Mouse (Mus musculus): ENCODE measurements at regions not wholly inside any gene's neighbourhood (a gene's known extent, or its start where the extent isn't known, plus 50 kb on each side); places are given as distances from the start of the nearest gene placed in this dataset.

DNA sequence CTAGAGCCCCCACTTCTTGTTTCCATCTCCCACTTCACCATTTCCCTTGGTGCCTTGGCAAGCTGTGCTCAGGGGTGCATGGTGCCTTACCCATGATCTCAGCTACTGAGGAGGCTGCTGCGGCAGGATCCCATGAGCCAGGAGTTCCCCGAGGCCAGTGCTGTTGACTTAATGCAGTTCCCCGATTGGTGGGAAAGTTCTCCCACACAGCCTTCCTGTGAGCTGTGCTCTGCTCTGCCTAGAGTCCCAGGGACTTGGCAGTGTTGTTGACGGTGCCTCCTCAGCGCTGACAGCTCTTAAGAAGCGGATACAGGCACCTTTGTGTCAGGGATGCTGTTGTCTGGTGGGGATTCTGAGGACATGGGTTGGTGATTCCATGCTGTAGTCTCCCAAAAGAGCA is 190.9 kb upstream of the Sdk2 start:
- no peak overlapping the region for H3K4me3 ChIP-seq (replicated peaks; ENCODE audit: low read length)
- ATAC-seq (ENCODE audit: low FRiP score, low read depth) (no peak), DNase-seq (ENCODE audit: low spot score) (no peak)
- whole genome bisulfite sequencing, result 55% methylated on average over 6 of the region's 6 CpGs
- H3K9ac ChIP-seq (ENCODE audit: low read depth, low read length, severe bottlenecking), result no peak overlapping the region
- H3K36me3 ChIP-seq (ENCODE audit: control insufficient read depth, insufficient read depth, low read length), result no peaks in the 10 kb centered on the region
- H3K27ac ChIP-seq (replicated peaks; ENCODE audit: low read depth, low read length), result no peak overlapping the region
- peaks cover 7% of the 10 kb centered on the region for H3K4me1 ChIP-seq (ENCODE audit: control insufficient read depth, insufficient read depth, low read length)
- H3K27me3 ChIP-seq (ENCODE audit: control insufficient read depth, insufficient read depth, low read length), result no peaks in the 10 kb centered on the region
- no peak for TF ChIP-seq POLR2A (IDR thresholded peaks at IDR 0.05; ENCODE audit: borderline replicate concordance, extremely low read depth, insufficient read depth, insufficient read length)
- H3K4me2 ChIP-seq (replicated peaks; ENCODE audit: low read depth, low read length, severe bottlenecking), result no peak overlapping the region
- no peaks in the 10 kb centered on the region for H3K9me3 ChIP-seq (ENCODE audit: control insufficient read depth, low read length)

GRCm38 (mm10) chr11:114257061-114257460 is 190.2 kb upstream of the Sdk2 start:
- no peak for ATAC-seq (ENCODE audit: low FRiP score, low read depth)
- Histone ChIP-seq H3K9me3 (ENCODE audit: control insufficient read depth, low read length) (no peaks in the 10 kb centered on the region), H3K27me3 (ENCODE audit: control insufficient read depth, insufficient read depth, low read length) (no peaks in the 10 kb centered on the region), H3K4me3 (replicated peaks; ENCODE audit: low read length) (no peak overlapping the region), H3K36me3 (ENCODE audit: control insufficient read depth, insufficient read depth, low read length) (no peaks in the 10 kb centered on the region), H3K27ac (replicated peaks; ENCODE audit: low read depth, low read length) (no peak overlapping the region), H3K4me1 (ENCODE audit: control insufficient read depth, insufficient read depth, low read length) (peaks cover 11% of the 10 kb centered on the region), H3K4me2 (replicated peaks; ENCODE audit: low read depth, low read length, severe bottlenecking) (no peak overlapping the region), H3K9ac (ENCODE audit: low read depth, low read length, severe bottlenecking) (no peak overlapping the region)
- 73% methylated on average over 4 of the region's 4 CpGs for WGBS
- no peak for TF ChIP-seq POLR2A (IDR thresholded peaks at IDR 0.05; ENCODE audit: borderline replicate concordance, extremely low read depth, insufficient read depth, insufficient read length)
- no peak for DNase-seq (ENCODE audit: low spot score)

DNA sequence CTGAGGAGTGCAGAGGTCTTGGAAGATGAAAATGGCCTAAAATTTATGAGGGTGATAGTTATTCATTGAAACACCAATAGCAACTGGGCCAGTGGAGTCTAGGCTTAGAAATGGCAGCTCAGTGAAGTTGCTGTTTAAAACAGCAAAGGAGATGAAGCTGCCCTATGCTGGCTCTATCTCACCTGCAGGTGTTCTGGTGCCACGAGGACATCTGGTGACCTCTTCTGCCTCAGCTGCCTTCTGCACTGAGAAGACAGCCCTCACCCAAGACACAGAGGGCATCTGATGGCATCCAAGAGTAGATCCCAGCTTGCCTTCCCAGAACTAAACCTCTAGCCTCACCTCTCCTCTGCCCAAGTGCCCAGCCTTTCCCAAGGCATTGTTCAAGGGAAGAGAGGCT is 187.5 kb upstream of the Sdk2 start:
- no peak for TF ChIP-seq POLR2A (IDR thresholded peaks at IDR 0.05; ENCODE audit: borderline replicate concordance, extremely low read depth, insufficient read depth, insufficient read length)
- DNase-seq (ENCODE audit: low spot score), result no peak
- Histone ChIP-seq H3K27me3 (ENCODE audit: control insufficient read depth, insufficient read depth, low read length) (no peaks in the 10 kb centered on the region), H3K4me2 (replicated peaks; ENCODE audit: low read depth, low read length, severe bottlenecking) (no peak overlapping the region), H3K27ac (replicated peaks; ENCODE audit: low read depth, low read length) (no peak overlapping the region), H3K9me3 (ENCODE audit: control insufficient read depth, low read length) (no peaks in the 10 kb centered on the region), H3K9ac (ENCODE audit: low read depth, low read length, severe bottlenecking) (no peak overlapping the region), H3K4me1 (ENCODE audit: control insufficient read depth, insufficient read depth, low read length) (peaks cover 11% of the 10 kb centered on the region), H3K36me3 (ENCODE audit: control insufficient read depth, insufficient read depth, low read length) (no peaks in the 10 kb centered on the region), H3K4me3 (replicated peaks; ENCODE audit: low read length) (no peak overlapping the region)
- ATAC-seq (ENCODE audit: low FRiP score, low read depth), result no peak
- 67% methylated on average over 1 of the region's 1 CpGs for WGBS

DNA sequence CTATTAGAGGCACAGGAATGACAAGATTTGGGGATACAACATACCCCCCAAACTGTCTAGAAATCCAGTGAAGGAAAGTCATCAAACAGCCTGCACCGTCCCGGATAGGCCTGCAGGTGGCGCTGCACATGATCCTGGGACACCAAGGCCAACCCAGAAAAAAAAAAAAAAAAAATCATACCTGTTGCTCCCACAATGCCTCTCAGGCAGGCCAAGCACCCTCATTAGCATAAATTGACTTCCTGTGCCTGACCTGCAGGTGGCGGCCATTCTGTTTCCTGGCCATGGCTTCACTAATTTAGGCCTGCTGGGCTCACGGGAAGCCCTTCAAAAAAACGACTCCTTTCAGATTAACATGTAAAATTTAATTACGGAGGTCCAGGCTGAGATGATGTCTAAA is 184.8 kb upstream of the Sdk2 start:
- TF ChIP-seq POLR2A (IDR thresholded peaks at IDR 0.05; ENCODE audit: borderline replicate concordance, extremely low read depth, insufficient read depth, insufficient read length), result no peak
- Histone ChIP-seq H3K9ac (ENCODE audit: low read depth, low read length, severe bottlenecking) (no peak overlapping the region), H3K9me3 (ENCODE audit: control insufficient read depth, low read length) (no peaks in the 10 kb centered on the region), H3K4me3 (replicated peaks; ENCODE audit: low read length) (no peak overlapping the region), H3K4me2 (replicated peaks; ENCODE audit: low read depth, low read length, severe bottlenecking) (no peak overlapping the region), H3K4me1 (ENCODE audit: control insufficient read depth, insufficient read depth, low read length) (peaks cover 11% of the 10 kb centered on the region), H3K36me3 (ENCODE audit: control insufficient read depth, insufficient read depth, low read length) (no peaks in the 10 kb centered on the region), H3K27ac (replicated peaks; ENCODE audit: low read depth, low read length) (no peak overlapping the region), H3K27me3 (ENCODE audit: control insufficient read depth, insufficient read depth, low read length) (no peaks in the 10 kb centered on the region)
- DNase-seq (ENCODE audit: low spot score) (no peak), ATAC-seq (ENCODE audit: low FRiP score, low read depth) (no peak)
- 59% methylated on average over 7 of the region's 7 CpGs for WGBS

- Histone ChIP-seq H3K9me3 (ENCODE audit: control insufficient read depth, low read length) (no peaks in the 10 kb centered on the region), H3K9ac (ENCODE audit: low read depth, low read length, severe bottlenecking) (no peak overlapping the region), H3K27me3 (ENCODE audit: control insufficient read depth, insufficient read depth, low read length) (no peaks in the 10 kb centered on the region), H3K4me2 (replicated peaks; ENCODE audit: low read depth, low read length, severe bottlenecking) (no peak overlapping the region), H3K36me3 (ENCODE audit: control insufficient read depth, insufficient read depth, low read length) (no peaks in the 10 kb centered on the region), H3K4me3 (replicated peaks; ENCODE audit: low read length) (no peak overlapping the region), H3K27ac (replicated peaks; ENCODE audit: low read depth, low read length) (no peak overlapping the region), H3K4me1 (ENCODE audit: control insufficient read depth, insufficient read depth, low read length) (peaks cover 11% of the 10 kb centered on the region)
- WGBS, result 85% methylated on average over 7 of the region's 7 CpGs
- ATAC-seq (ENCODE audit: low FRiP score, low read depth) (no peak), DNase-seq (ENCODE audit: low spot score) (no peak)
- TF ChIP-seq POLR2A (IDR thresholded peaks at IDR 0.05; ENCODE audit: borderline replicate concordance, extremely low read depth, insufficient read depth, insufficient read length), result no peak
These were observed 182.4 kb upstream of the Sdk2 start for GRCm38 (mm10) chr11:114249215-114249614.

GRCm38 (mm10) chr11:114248261-114248898 is 181.5 kb upstream of the Sdk2 start:
- DNase-seq (ENCODE audit: low spot score) (peak; percentile 30), ATAC-seq (ENCODE audit: low FRiP score, low read depth) (no peak)
- no peak overlapping the region for H3K9ac ChIP-seq (ENCODE audit: low read depth, low read length, severe bottlenecking)
- H3K9me3 ChIP-seq (ENCODE audit: control insufficient read depth, low read length), result no peaks in the 10 kb centered on the region
- H3K27me3 ChIP-seq (ENCODE audit: control insufficient read depth, insufficient read depth, low read length), result no peaks in the 10 kb centered on the region
- WGBS, result 65% methylated on average over 4 of the region's 4 CpGs
- H3K4me3 ChIP-seq (replicated peaks; ENCODE audit: low read length), result no peak overlapping the region
- H3K36me3 ChIP-seq (ENCODE audit: control insufficient read depth, insufficient read depth, low read length), result no peaks in the 10 kb centered on the region
- peaks cover 10% of the 10 kb centered on the region for H3K4me1 ChIP-seq (ENCODE audit: control insufficient read depth, insufficient read depth, low read length)
- no peak for TF ChIP-seq POLR2A (IDR thresholded peaks at IDR 0.05; ENCODE audit: borderline replicate concordance, extremely low read depth, insufficient read depth, insufficient read length)
- no peak overlapping the region for H3K4me2 ChIP-seq (replicated peaks; ENCODE audit: low read depth, low read length, severe bottlenecking)
- no peak overlapping the region for H3K27ac ChIP-seq (replicated peaks; ENCODE audit: low read depth, low read length)
